Mouse (Mus musculus): ENCODE measurements around the gene Gng7. TPM values are rescaled to one million over a fixed set of nuclear protein-coding genes. Genes with fewer than 3 reads are reported as not detected.

Gene Gng7
- 6.8 TPM for polyA plus RNA-seq (2014; fragmentation: Illumina TruSeq; extraction: RNeasy Lipid Tissue Mini Kit (QIAGEN cat#74804))

GRCm38 (mm10) chr10:81014393-81015384 is at the start of gene Gng7:
Gene Gng7 (minus strand): TSS chr10:81014945.

GRCm38 (mm10) chr10:81059603-81060543 is 45.1 kb upstream of the Gng7 start, which contains the start of gene Sgta:
Gene Sgta (minus strand): TSS chr10:81060181.

GRCm38 (mm10) chr10:81036988-81037580 is 22.3 kb upstream of the Gng7 start, which contains the start of gene Slc39a3:
Gene Slc39a3 (minus strand): TSS chr10:81037426.

GRCm38 (mm10) chr10:81025639-81026275 is 11.0 kb upstream of the Gng7 start, which contains the start of gene Diras1:
Gene Diras1 (minus strand): TSS chr10:81025662.

GRCm38 (mm10) chr10:80929299-80930226 is 85.2 kb downstream of the Gng7 start, which contains the start of gene Gadd45b:
Gene Gadd45b (plus strand): TSS chr10:80930073.

GRCm38 (mm10) chr10:80917779-80918434 is 96.8 kb downstream of the Gng7 start, which contains the start of gene Lmnb2:
Gene Lmnb2 (minus strand): TSS chr10:80918245.

GRCm38 (mm10) chr10:80900318-80901247 is 114.2 kb downstream of the Gng7 start, which contains the start of gene Timm13:
Gene Timm13 (minus strand): TSS chr10:80900969.

Other genes starting within 250 kb of the Gng7 start
- gene Sf3a2, start 216.7 kb downstream of the Gng7 start, polyA plus RNA-seq (2014; fragmentation: Illumina TruSeq; extraction: RNeasy Lipid Tissue Mini Kit (QIAGEN cat#74804)), result 6.4 TPM
- 2.9 TPM for gene Plekhj1, start 216.3 kb downstream of the Gng7 start, polyA plus RNA-seq (2014; fragmentation: Illumina TruSeq; extraction: RNeasy Lipid Tissue Mini Kit (QIAGEN cat#74804))
- gene Amh, start 209.7 kb downstream of the Gng7 start, polyA plus RNA-seq (2014; fragmentation: Illumina TruSeq; extraction: RNeasy Lipid Tissue Mini Kit (QIAGEN cat#74804)), result not detected
- not detected for gene Jsrp1, start 201.4 kb downstream of the Gng7 start, polyA plus RNA-seq (2014; fragmentation: Illumina TruSeq; extraction: RNeasy Lipid Tissue Mini Kit (QIAGEN cat#74804))
- gene Oaz1, start 188.3 kb downstream of the Gng7 start, polyA plus RNA-seq (2014; fragmentation: Illumina TruSeq; extraction: RNeasy Lipid Tissue Mini Kit (QIAGEN cat#74804)), result 134 TPM
- gene Lingo3, start 170.9 kb downstream of the Gng7 start, polyA plus RNA-seq (2014; fragmentation: Illumina TruSeq; extraction: RNeasy Lipid Tissue Mini Kit (QIAGEN cat#74804)), result not detected
- gene Lsm7, start 159.7 kb downstream of the Gng7 start, polyA plus RNA-seq (2014; fragmentation: Illumina TruSeq; extraction: RNeasy Lipid Tissue Mini Kit (QIAGEN cat#74804)), result 3.4 TPM
- gene Sppl2b, start 159.7 kb downstream of the Gng7 start, polyA plus RNA-seq (2014; fragmentation: Illumina TruSeq; extraction: RNeasy Lipid Tissue Mini Kit (QIAGEN cat#74804)), result not detected
- not detected for gene Tmprss9, start 143.1 kb downstream of the Gng7 start, polyA plus RNA-seq (2014; fragmentation: Illumina TruSeq; extraction: RNeasy Lipid Tissue Mini Kit (QIAGEN cat#74804))
- not detected for gene Timm13, start 114.0 kb downstream of the Gng7 start, polyA plus RNA-seq (2014; fragmentation: Illumina TruSeq; extraction: RNeasy Lipid Tissue Mini Kit (QIAGEN cat#74804))
- 0.51 TPM for gene Lmnb2, start 96.7 kb downstream of the Gng7 start, polyA plus RNA-seq (2014; fragmentation: Illumina TruSeq; extraction: RNeasy Lipid Tissue Mini Kit (QIAGEN cat#74804))
- gene Gadd45b, start 84.9 kb downstream of the Gng7 start, polyA plus RNA-seq (2014; fragmentation: Illumina TruSeq; extraction: RNeasy Lipid Tissue Mini Kit (QIAGEN cat#74804)), result 8.4 TPM
- not detected for gene Diras1, start 10.7 kb upstream of the Gng7 start, polyA plus RNA-seq (2014; fragmentation: Illumina TruSeq; extraction: RNeasy Lipid Tissue Mini Kit (QIAGEN cat#74804))
- 0.29 TPM for gene Slc39a3, start 22.5 kb upstream of the Gng7 start, polyA plus RNA-seq (2014; fragmentation: Illumina TruSeq; extraction: RNeasy Lipid Tissue Mini Kit (QIAGEN cat#74804))
- gene Sgta, start 45.2 kb upstream of the Gng7 start, polyA plus RNA-seq (2014; fragmentation: Illumina TruSeq; extraction: RNeasy Lipid Tissue Mini Kit (QIAGEN cat#74804)), result 0.66 TPM
- not detected for gene Thop1, start 55.1 kb upstream of the Gng7 start, polyA plus RNA-seq (2014; fragmentation: Illumina TruSeq; extraction: RNeasy Lipid Tissue Mini Kit (QIAGEN cat#74804))
- gene Creb3l3, start 83.9 kb upstream of the Gng7 start, polyA plus RNA-seq (2014; fragmentation: Illumina TruSeq; extraction: RNeasy Lipid Tissue Mini Kit (QIAGEN cat#74804)), result 0.77 TPM
- gene Map2k2, start 91.0 kb upstream of the Gng7 start, polyA plus RNA-seq (2014; fragmentation: Illumina TruSeq; extraction: RNeasy Lipid Tissue Mini Kit (QIAGEN cat#74804)), result 1.1 TPM
- gene Zbtb7a, start 120.3 kb upstream of the Gng7 start, polyA plus RNA-seq (2014; fragmentation: Illumina TruSeq; extraction: RNeasy Lipid Tissue Mini Kit (QIAGEN cat#74804)), result 17.8 TPM
- gene Pias4, start 153.0 kb upstream of the Gng7 start, polyA plus RNA-seq (2014; fragmentation: Illumina TruSeq; extraction: RNeasy Lipid Tissue Mini Kit (QIAGEN cat#74804)), result 0.46 TPM
- gene Eef2, start 161.7 kb upstream of the Gng7 start, polyA plus RNA-seq (2014; fragmentation: Illumina TruSeq; extraction: RNeasy Lipid Tissue Mini Kit (QIAGEN cat#74804)), result 6.8 TPM
- gene Dapk3, start 168.1 kb upstream of the Gng7 start, polyA plus RNA-seq (2014; fragmentation: Illumina TruSeq; extraction: RNeasy Lipid Tissue Mini Kit (QIAGEN cat#74804)), result not detected
- not detected for gene 4930442H23Rik, start 168.9 kb upstream of the Gng7 start, polyA plus RNA-seq (2014; fragmentation: Illumina TruSeq; extraction: RNeasy Lipid Tissue Mini Kit (QIAGEN cat#74804))
- gene Nmrk2, start 187.1 kb upstream of the Gng7 start, polyA plus RNA-seq (2014; fragmentation: Illumina TruSeq; extraction: RNeasy Lipid Tissue Mini Kit (QIAGEN cat#74804)), result not detected
- not detected for gene Atcay, start 215.9 kb upstream of the Gng7 start, polyA plus RNA-seq (2014; fragmentation: Illumina TruSeq; extraction: RNeasy Lipid Tissue Mini Kit (QIAGEN cat#74804))
- 0.66 TPM for gene Zfr2, start 218.2 kb upstream of the Gng7 start, polyA plus RNA-seq (2014; fragmentation: Illumina TruSeq; extraction: RNeasy Lipid Tissue Mini Kit (QIAGEN cat#74804))
- gene Matk, start 238.0 kb upstream of the Gng7 start, polyA plus RNA-seq (2014; fragmentation: Illumina TruSeq; extraction: RNeasy Lipid Tissue Mini Kit (QIAGEN cat#74804)), result not detected